Mouse (Mus musculus) myocyte (in vitro differentiated cells): ENCODE data around the gene Gnpnat1.

Experiments used
- CEBPB ChIP-seq: IDR thresholded peaks from 2 replicates; pipeline ENCODE4 v1.6.1; 2011; ENCODE audit warnings: mild to moderate bottlenecking, moderate library complexity; ENCODE audit not compliant: poor library complexity, insufficient read depth, severe bottlenecking
- E2F4 ChIP-seq: IDR thresholded peaks from one replicate; pipeline ENCODE4 v1.6.1; 2011; ENCODE audit warnings: mild to moderate bottlenecking, control low read depth, moderate library complexity; ENCODE audit not compliant: insufficient read depth
- MAX ChIP-seq: IDR thresholded peaks from one replicate; pipeline ENCODE4 v1.6.1; 2011; ENCODE audit warnings: low read depth, mild to moderate bottlenecking, control low read depth
- MYOD1 ChIP-seq, 3 experiments: IDR thresholded peaks; one replicate each; pipeline ENCODE4 v1.6.1; 2011; ENCODE audit warnings: control low read depth in 2 of 3, low read depth in 2 of 3, mild to moderate bottlenecking in 2 of 3, moderate library complexity in 1 of 3; ENCODE audit not compliant: insufficient read length in 2 of 3, control insufficient read depth in 1 of 3
- MYOG ChIP-seq, 3 experiments: IDR thresholded peaks; one replicate each; pipeline ENCODE4 v1.6.1; 2011; ENCODE audit warnings: control low read depth in 2 of 3, low read depth in 2 of 3, mild to moderate bottlenecking in 2 of 3; ENCODE audit not compliant: insufficient read length in 2 of 3, control insufficient read depth in 1 of 3, insufficient read depth in 1 of 3
- POLR2A ChIP-seq: IDR thresholded peaks from one replicate; pipeline ENCODE4 v1.6.1; 2011; ENCODE audit warnings: low read depth, mild to moderate bottlenecking, control low read depth, moderate library complexity; ENCODE audit not compliant: insufficient read length
- SRF ChIP-seq: IDR thresholded peaks from one replicate; pipeline ENCODE4 v1.6.1; 2011; ENCODE audit warnings: low read depth; ENCODE audit not compliant: control insufficient read depth, insufficient read length
- TCF12 ChIP-seq: IDR thresholded peaks from one replicate; pipeline ENCODE4 v1.6.1; 2011; ENCODE audit warnings: mild to moderate bottlenecking, control low read depth; ENCODE audit not compliant: poor library complexity, insufficient read depth, severe bottlenecking
- TCF3 ChIP-seq: IDR thresholded peaks from one replicate; pipeline ENCODE4 v1.6.1; 2011; ENCODE audit warnings: low read depth, control low read depth; ENCODE audit not compliant: insufficient read length
- USF1 ChIP-seq: IDR thresholded peaks from one replicate; pipeline ENCODE4 v1.6.1; 2011; ENCODE audit warnings: low read depth, mild to moderate bottlenecking, control low read depth, moderate library complexity

GRCm38 (mm10) chr14:45403651-45404050 lies 1.1 kb downstream of the Gnpnat1 start:
- TF ChIP-seq POLR2A: no peak
- no peak for TF ChIP-seq MYOD1 (IDR thresholded peaks at IDR 0.05; ENCODE audit: control insufficient read depth in 1 of 3, insufficient read length in 2 of 3, low read depth in 2 of 3)
- no peak for TF ChIP-seq MAX
- TF ChIP-seq SRF: no peak
- TF ChIP-seq TCF12: no peak
- no peak for TF ChIP-seq USF1
- TF ChIP-seq MYOG (IDR thresholded peaks at IDR 0.05; ENCODE audit: control insufficient read depth in 1 of 3, insufficient read depth in 1 of 3, insufficient read length in 2 of 3, low read depth in 2 of 3): no peak
- no peak for TF ChIP-seq E2F4
- TF ChIP-seq TCF3: no peak
- TF ChIP-seq CEBPB: no peak
